Comparison of ENCODE assay signal across 1 mouse cellular context in the genomic region with DNA sequence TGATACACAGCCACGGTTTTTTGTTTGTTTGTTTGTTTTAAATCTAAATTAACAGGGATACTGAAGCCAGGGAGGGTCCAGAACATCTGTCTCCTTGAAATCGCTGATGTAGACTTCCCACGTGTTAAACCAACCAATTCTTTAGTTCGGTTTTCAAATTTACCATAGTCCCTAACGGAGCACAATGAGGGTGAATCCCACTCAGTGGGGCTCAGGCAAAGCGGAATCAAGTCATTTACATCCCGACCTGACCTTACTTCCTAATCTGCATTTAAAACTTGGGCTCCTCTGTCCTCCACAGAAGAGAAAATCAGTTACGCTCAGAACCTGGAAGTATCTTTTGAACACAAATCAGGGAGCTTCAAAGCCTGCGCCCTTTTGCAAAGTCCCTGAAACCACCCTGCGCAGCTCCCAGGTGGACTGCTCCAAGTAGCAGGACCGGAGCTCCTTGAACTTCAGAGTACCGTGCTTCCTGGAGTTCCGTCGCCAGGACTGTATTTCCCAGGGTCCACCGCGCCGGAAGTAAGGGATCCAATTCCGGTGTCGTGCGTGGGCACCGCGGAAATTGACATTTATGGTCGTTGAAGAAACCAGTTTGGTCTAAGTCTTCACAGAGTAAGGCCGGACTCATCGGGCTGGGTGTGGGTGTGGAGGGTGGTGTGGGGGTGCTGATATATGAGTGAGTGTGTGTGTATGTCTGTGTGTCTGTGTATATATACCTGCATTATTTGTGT.
TF ChIP-seq lines count a peak whose summit lies in the region.

No protein-coding gene starts in this region.

TF ChIP-seq in CH12.LX, 34 proteins besides CTCF, POLR2A, EP300 and RAD21:
- TF ChIP-seq BHLHE40 (IDR thresholded peaks at IDR 0.05; ENCODE audit: low read depth, low read length) (peak; percentile 41), GABPA (IDR thresholded peaks at IDR 0.05; ENCODE audit: insufficient replicate concordance, low read depth, low read length) (no peak; the same call in 1 of the 2 replicates), CHD2 (IDR thresholded peaks at IDR 0.05; ENCODE audit: low read length) (peak; percentile 57), SMC3 (IDR thresholded peaks at IDR 0.05; ENCODE audit: low read depth, low read length) (no peak), ZNF384 (IDR thresholded peaks at IDR 0.05; ENCODE audit: low read depth, low read length) (no peak), UBTF (IDR thresholded peaks at IDR 0.05; ENCODE audit: low read depth, low read length) (no peak), MAX (IDR thresholded peaks at IDR 0.05; ENCODE audit: low read length) (peak; percentile 0; the same call in 1 of the 2 replicates), ZC3H11A (IDR thresholded peaks at IDR 0.05; ENCODE audit: low read depth, low read length) (no peak), RCOR1 (conservative IDR thresholded peaks at IDR 0.05; ENCODE audit: low read depth, low read length) (no peak), MEF2A (IDR thresholded peaks at IDR 0.05; ENCODE audit: borderline replicate concordance, low read depth, low read length) (peak; percentile 11; the same call in 1 of the 2 replicates), CHD1 (IDR thresholded peaks at IDR 0.05; ENCODE audit: low read depth, low read length) (no peak), ETS1 (conservative IDR thresholded peaks at IDR 0.05; ENCODE audit: low read depth, low read length) (no peak), MYC (IDR thresholded peaks at IDR 0.05; ENCODE audit: low read depth, low read length) (peak; percentile 41; the same call in 1 of the 2 replicates), IRF4 (IDR thresholded peaks at IDR 0.05; ENCODE audit: low read depth, low read length) (no peak), MAFK (IDR thresholded peaks at IDR 0.05; ENCODE audit: insufficient replicate concordance, low read length) (no peak), TCF12 (IDR thresholded peaks at IDR 0.05; ENCODE audit: low read depth, low read length) (peak; percentile 80), PAX5 (IDR thresholded peaks at IDR 0.05; ENCODE audit: low read length) (no peak), MAZ (IDR thresholded peaks at IDR 0.05; ENCODE audit: low read depth, low read length) (no peak), NRF1 (IDR thresholded peaks at IDR 0.05; ENCODE audit: low read depth, low read length) (no peak), NELFE (IDR thresholded peaks at IDR 0.05; ENCODE audit: low read depth, low read length) (peak; percentile 81), TBP (conservative IDR thresholded peaks at IDR 0.05; ENCODE audit: low read depth, low read length) (peak; percentile 65), ELF1 (IDR thresholded peaks at IDR 0.05; ENCODE audit: low read depth, low read length) (peak; percentile 95), E2F4 (IDR thresholded peaks at IDR 0.05; ENCODE audit: insufficient replicate concordance, low read depth, low read length) (no peak), MXI1 (IDR thresholded peaks at IDR 0.05; ENCODE audit: low read depth, low read length) (peak; percentile 72; the same call in 1 of the 2 replicates), KAT2A (IDR thresholded peaks at IDR 0.05; ENCODE audit: insufficient replicate concordance, low read length) (peak; percentile 91; the same call in 1 of the 2 replicates), ZKSCAN1 (IDR thresholded peaks at IDR 0.05; ENCODE audit: borderline replicate concordance, low read depth, low read length) (no peak), SIN3A (IDR thresholded peaks at IDR 0.05; ENCODE audit: low read length) (peak; percentile 97), USF1 (IDR thresholded peaks at IDR 0.05; ENCODE audit: low read depth, low read length) (no peak), POLR2AphosphoS2 (IDR thresholded peaks at IDR 0.05; ENCODE audit: low read depth, low read length) (peak; percentile 71), ZMIZ1 (IDR thresholded peaks at IDR 0.05; ENCODE audit: low read depth, low read length) (peak; percentile 70), HCFC1 (IDR thresholded peaks at IDR 0.05; ENCODE audit: low read depth, low read length) (peak; percentile 96), USF2 (conservative IDR thresholded peaks at IDR 0.05; ENCODE audit: low read depth, low read length) (no peak), JUN (IDR thresholded peaks at IDR 0.05; ENCODE audit: insufficient read depth, low read depth, low read length) (no peak), JUND (conservative IDR thresholded peaks at IDR 0.05; ENCODE audit: low read depth, low read length) (no peak)
